Mouse (Mus musculus) liver, embryonic 14.5 days (tissue): ENCODE results near the gene Sdk2. TPM values are rescaled to one million over a fixed set of nuclear protein-coding genes. Genes with fewer than 3 reads are reported as not detected.

Experiments used
- ATAC-seq: fragments of 200-750 bp; cut with Nextera tagmentation; 2 replicates; pipeline ENCODE4 v1.8.0; 2017; ENCODE audit warnings: moderate number of reproducible peaks, mild to moderate bottlenecking, moderate library complexity; ENCODE audit not compliant: insufficient read depth
- DNase-seq, 3 experiments: peaks; one replicate each; pipeline ENCODE4 v3.0.0-alpha.2; 2012 to 2013; ENCODE audit warnings: low read depth in 3 of 3, low spot score in 3 of 3
- H3K27ac ChIP-seq: fragments of 300-500 bp; sonication (generic); 2 replicates; pipeline ENCODE4 v1.5.1; 2014; ENCODE audit warnings: moderate library complexity, mild to moderate bottlenecking, control low read depth, inconsistent platforms
- H3K27me3 ChIP-seq: fragments of 300-500 bp; sonication (generic); 2 replicates; pipeline ENCODE4 v1.6.1; 2014; ENCODE audit warnings: mild to moderate bottlenecking, low read length, moderate library complexity; ENCODE audit not compliant: control insufficient read depth, insufficient read depth
- H3K36me3 ChIP-seq: fragments of 300-500 bp; sonication (generic); replicated peaks from 2 replicates; pipeline ENCODE4 v1.6.1; 2014; ENCODE audit warnings: low read depth; ENCODE audit not compliant: control insufficient read depth, insufficient read depth
- H3K4me1 ChIP-seq, 2 experiments: fragments of 200-500 bp in 1 of 2; fragments of 300-500 bp in 1 of 2; sonication (generic) in 1 of 2; replicated peaks; 2 replicates each; pipeline ENCODE4 v1.6.1; 2012 to 2014; ENCODE audit warnings: antibody characterized with exemption in 1 of 2, inconsistent platforms in 1 of 2, low read length in 1 of 2; ENCODE audit not compliant: control insufficient read depth in 2 of 2, insufficient read depth in 2 of 2
- H3K4me2 ChIP-seq: fragments of 300-500 bp; sonication (generic); 2 replicates; pipeline ENCODE4 v1.6.1; 2014; ENCODE audit warnings: low read depth, mild to moderate bottlenecking, control low read depth, moderate library complexity
- H3K4me3 ChIP-seq, 2 experiments: fragments of 200-500 bp in 1 of 2; fragments of 300-500 bp in 1 of 2; sonication (generic) in 1 of 2; 2 replicates each; pipeline ENCODE4 v1.5.1; 2012 to 2014; ENCODE audit warnings: low read depth in 2 of 2, low read length in 2 of 2, mild to moderate bottlenecking in 2 of 2, control low read depth in 1 of 2, inconsistent platforms in 1 of 2, moderate library complexity in 1 of 2; ENCODE audit not compliant: insufficient read depth in 1 of 2
- H3K9ac ChIP-seq: fragments of 300-500 bp; sonication (generic); replicated peaks from 2 replicates; pipeline ENCODE4 v1.6.1; 2014; ENCODE audit warnings: mild to moderate bottlenecking, control low read depth, moderate library complexity
- H3K9me3 ChIP-seq: fragments of 300-500 bp; sonication (generic); 2 replicates; pipeline ENCODE4 v1.6.1; 2016; ENCODE audit warnings: low read length, mixed read lengths; ENCODE audit not compliant: control insufficient read depth
- CTCF ChIP-seq: IDR thresholded peaks from 2 replicates; pipeline ENCODE4 v1.5.1; 2016; ENCODE audit warnings: antibody characterized with exemption, low read depth, control low read depth
- EP300 ChIP-seq: IDR thresholded peaks from 2 replicates; pipeline ENCODE4 v1.6.1; 2016; ENCODE audit warnings: antibody characterized with exemption, low read depth
- WGBS: fragments of 180-500 bp; shearing (Covaris S2); extraction: QIAGEN DNeasy Blood & Tissue Kit; methylation state at CpG from one replicate; pipeline ENCODE4 v1.1.7; 2014; ENCODE audit not compliant: insufficient replicate concordance; 5-methylcytosine and 5-hydroxymethylcytosine counted together
- polyA plus RNA-seq, 2 experiments: library from polyadenylated mRNA; depleted of rRNA in 1 of 2; stranded (reverse) in 1 of 2; unstranded in 1 of 2; fragments of >200 nt; fragmentation: Nextera tagmentation in 1 of 2; extraction: Ambion mirVana in 1 of 2; gene quantifications; 2 replicates each; pipeline versions ENCODE4 v1.2.1 to v1.2.3; 2012 to 2014

Gene Sdk2
- polyA plus RNA-seq, 2 experiments: 0.09 to 0.13 TPM

DNA sequence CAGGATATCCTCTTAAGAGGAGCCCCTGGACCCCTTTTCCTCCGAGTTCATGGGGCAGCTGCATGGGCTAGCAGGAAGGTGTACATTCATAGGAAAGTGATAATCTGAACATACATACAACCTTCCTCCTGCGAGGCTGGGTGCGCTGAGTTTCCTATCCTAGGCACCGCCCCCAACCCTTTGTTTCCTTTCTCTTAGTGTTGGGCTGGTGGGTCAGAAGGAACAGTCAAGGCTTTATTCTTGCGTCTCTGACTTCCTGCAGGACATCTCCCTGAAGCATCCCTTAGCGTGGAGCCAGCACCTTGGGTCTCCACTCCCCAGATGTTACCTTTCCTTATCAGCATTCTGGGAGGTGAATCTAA lies 287.2 kb downstream of the Sdk2 start:
- Histone ChIP-seq H3K4me3 (no peak overlapping the region), H3K4me2 (no peak overlapping the region), H3K9me3 (no peaks in the 10 kb centered on the region), H3K27me3 (no peaks in the 10 kb centered on the region), H3K4me1 (peaks cover 19 to 28% of the 10 kb centered on the region in 2 experiments), H3K27ac (no peak overlapping the region), H3K9ac (no peak overlapping the region), H3K36me3 (no peaks in the 10 kb centered on the region)
- WGBS: 11% methylated on average over 6 of the region's 6 CpGs
- ATAC-seq (no peak), DNase-seq (no peak)
- TF ChIP-seq EP300: no peak
- no peak for TF ChIP-seq CTCF

DNA sequence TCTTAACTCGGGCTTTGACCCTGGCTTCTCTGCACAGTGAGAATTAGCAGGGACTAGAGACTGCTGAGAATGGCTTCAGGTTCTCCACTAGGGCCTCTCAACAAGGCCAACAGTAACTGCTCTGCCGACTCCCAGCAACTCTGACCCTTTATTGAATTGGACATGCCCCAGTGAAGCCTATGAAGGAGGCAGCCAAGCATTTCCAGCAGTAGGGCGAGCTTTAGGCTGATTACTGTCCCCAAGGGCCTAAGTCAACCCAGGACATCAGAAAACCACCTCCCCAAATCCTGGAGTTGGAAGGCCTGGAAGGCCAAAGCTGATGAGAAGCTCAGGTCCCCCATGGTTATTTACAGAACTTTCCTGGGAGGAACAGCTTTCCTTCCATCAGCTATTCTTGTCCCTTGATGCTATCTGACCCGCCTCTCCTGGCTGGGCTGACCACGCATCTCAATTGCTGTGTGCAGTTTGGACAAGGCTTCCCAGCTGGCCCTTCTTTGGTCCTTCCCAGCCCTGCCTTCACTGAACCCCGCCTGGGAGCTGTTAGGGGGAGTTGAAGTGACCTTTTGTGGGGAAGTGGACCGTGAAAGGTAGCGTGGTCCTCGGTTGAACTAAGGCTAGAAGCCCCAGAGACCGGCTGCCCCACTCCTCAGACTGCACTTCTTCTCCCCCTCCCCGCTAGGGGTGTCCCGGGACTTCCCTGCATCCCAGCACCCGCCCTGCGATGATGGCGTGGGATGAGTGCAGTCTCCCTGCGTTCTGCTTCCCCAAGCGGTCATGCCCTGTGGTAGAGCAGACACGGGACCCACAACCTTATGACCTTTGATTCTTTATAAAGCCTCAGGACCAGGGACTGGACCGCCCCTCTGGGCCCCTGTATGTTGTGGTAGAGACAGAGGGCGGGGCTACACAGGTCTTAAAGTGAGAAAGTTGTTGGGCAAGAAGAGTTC lies 287.8 kb downstream of the Sdk2 start:
- peaks cover 19 to 27% of the 10 kb centered on the region in 2 experiments for H3K4me1 ChIP-seq
- no peak overlapping the region for H3K4me2 ChIP-seq
- no peaks in the 10 kb centered on the region for H3K27me3 ChIP-seq
- ATAC-seq (no peak), DNase-seq (no peak)
- H3K36me3 ChIP-seq: no peaks in the 10 kb centered on the region
- H3K9ac ChIP-seq: no peak overlapping the region
- WGBS: 37% methylated on average over 20 of the region's 20 CpGs
- TF ChIP-seq CTCF (0 out of 2 replicates have a peak, but pooled peaks have one; percentile 10), EP300 (no peak)
- no peaks in the 10 kb centered on the region for H3K9me3 ChIP-seq
- H3K27ac ChIP-seq: no peak overlapping the region
- H3K4me3 ChIP-seq: no peak overlapping the region

- Histone ChIP-seq H3K27ac (peak overlapping the region; percentile 37), H3K27me3 (no peaks in the 10 kb centered on the region), H3K4me2 (peak overlapping the region; percentile 67), H3K4me1 (peaks cover 19 to 27% of the 10 kb centered on the region in 2 experiments), H3K9ac (peak overlapping the region; percentile 53), H3K4me3 (peak overlapping the region in 1 of 2 experiments; percentile 23; a peak in 1 of 4 replicates), H3K36me3 (no peaks in the 10 kb centered on the region), H3K9me3 (no peaks in the 10 kb centered on the region)
- 22% methylated on average over 8 of the region's 8 CpGs for WGBS
- TF ChIP-seq EP300: no peak
- no peak for TF ChIP-seq CTCF
- peak; percentile 79 for ATAC-seq
- DNase-seq: peak in 1 of 3 experiments; percentile 22
These were observed 288.9 kb downstream of the Sdk2 start for GRCm38 (mm10) chr11:113777878-113778464.

GRCm38 (mm10) chr11:113776851-113777511 lies 289.9 kb downstream of the Sdk2 start:
- H3K4me1 ChIP-seq: peaks cover 19 to 27% of the 10 kb centered on the region in 2 experiments
- H3K36me3 ChIP-seq: no peaks in the 10 kb centered on the region
- no peak for TF ChIP-seq EP300
- no peak for TF ChIP-seq CTCF
- no peaks in the 10 kb centered on the region for H3K27me3 ChIP-seq
- no peaks in the 10 kb centered on the region for H3K9me3 ChIP-seq
- peak overlapping the region; percentile 37; the same call in 1 of the 2 replicates for H3K27ac ChIP-seq
- DNase-seq: no peak
- H3K4me3 ChIP-seq: no peak overlapping the region
- peak overlapping the region; percentile 67 for H3K4me2 ChIP-seq
- WGBS: 61% methylated on average over 14 of the region's 14 CpGs
- ATAC-seq: no peak
- H3K9ac ChIP-seq: peak overlapping the region; percentile 16; the same call in 1 of the 2 replicates
